In genomic region chr2:22047465-22047864, GRCm38 (mm10) we compare ENCODE assay signal across 16 mouse cellular contexts.
DNase-seq lines count a peak whose midpoint lies in the region; ATAC-seq lines count a peak whose summit lies in the region.
"Had no signal": no experiment of that assay in that cellular context is flagged by ENCODE, and none has a peak within 500 bp of the region (broad histone marks: within the 10 kb centered on the region; RNA-seq: fewer than 3 reads in every experiment).

No protein-coding gene starts in this region.

- H3K27me3 ChIP-seq in kidney, embryonic 15.5 days: no peaks in the 10 kb centered on the region
- H3K27me3 ChIP-seq in forebrain, embryonic 15.5 days: no peaks in the 10 kb centered on the region
- no peaks in the 10 kb centered on the region for H3K27me3 ChIP-seq in hindbrain, embryonic 13.5 days
- H3K27me3 ChIP-seq in midbrain, embryonic 15.5 days (replicated peaks): no peaks in the 10 kb centered on the region
- H3K27me3 ChIP-seq: embryonic facial prominence, embryonic 15.5 days; liver, embryonic 13.5 days; lung, embryonic 15.5 days; neural tube, embryonic 12.5 days; stomach, embryonic 15.5 days had no signal

- H3K9ac ChIP-seq in kidney, embryonic 15.5 days: no peak overlapping the region
- H3K9ac ChIP-seq in forebrain, embryonic 15.5 days (replicated peaks): no peak overlapping the region
- no peak overlapping the region for H3K9ac ChIP-seq in hindbrain, embryonic 13.5 days
- no peak overlapping the region for H3K9ac ChIP-seq in midbrain, embryonic 15.5 days
- H3K9ac ChIP-seq: embryonic facial prominence, embryonic 15.5 days; liver, embryonic 13.5 days; lung, embryonic 15.5 days; neural tube, embryonic 12.5 days; stomach, embryonic 15.5 days had no signal

- ATAC-seq in kidney, embryonic 15.5 days (replicated peaks; ENCODE audit: low FRiP score): peak; percentile 83
- peak; percentile 32; the same call in 1 of the 2 replicates for ATAC-seq in forebrain, embryonic 15.5 days (replicated peaks)
- ATAC-seq in hindbrain, embryonic 13.5 days (ENCODE audit: low FRiP score): peak; percentile 57; the same call in 1 of the 2 replicates
- ATAC-seq in midbrain, embryonic 15.5 days (replicated peaks): peak; percentile 82

- no peak overlapping the region for H3K4me2 ChIP-seq in kidney, embryonic 15.5 days
- no peak overlapping the region for H3K4me2 ChIP-seq in forebrain, embryonic 15.5 days (replicated peaks)
- H3K4me2 ChIP-seq in hindbrain, embryonic 13.5 days: no peak overlapping the region
- H3K4me2 ChIP-seq in midbrain, embryonic 15.5 days: no peak overlapping the region
- H3K4me2 ChIP-seq: embryonic facial prominence, embryonic 15.5 days; liver, embryonic 13.5 days; lung, embryonic 15.5 days; neural tube, embryonic 12.5 days; stomach, embryonic 15.5 days had no signal

- H3K36me3 ChIP-seq in kidney, embryonic 15.5 days: no peaks in the 10 kb centered on the region
- no peaks in the 10 kb centered on the region for H3K36me3 ChIP-seq in forebrain, embryonic 15.5 days
- H3K36me3 ChIP-seq in hindbrain, embryonic 13.5 days: no peaks in the 10 kb centered on the region
- no peaks in the 10 kb centered on the region for H3K36me3 ChIP-seq in midbrain, embryonic 15.5 days (replicated peaks)
- H3K36me3 ChIP-seq: embryonic facial prominence, embryonic 15.5 days; liver, embryonic 13.5 days; lung, embryonic 15.5 days; neural tube, embryonic 12.5 days; stomach, embryonic 15.5 days had no signal

- no peak overlapping the region for H3K27ac ChIP-seq in kidney, embryonic 15.5 days
- no peak overlapping the region for H3K27ac ChIP-seq in forebrain, embryonic 15.5 days (replicated peaks)
- peak overlapping the region; percentile 53; the same call in 1 of the 2 replicates for H3K27ac ChIP-seq in hindbrain, embryonic 13.5 days
- H3K27ac ChIP-seq in midbrain, embryonic 15.5 days: peak overlapping the region; percentile 56; the same call in 1 of the 2 replicates
- H3K27ac ChIP-seq: embryonic facial prominence, embryonic 15.5 days; liver, embryonic 13.5 days; lung, embryonic 15.5 days; macrophage; neural tube, embryonic 12.5 days; stomach, embryonic 15.5 days had no signal

- H3K4me1 ChIP-seq in kidney, embryonic 15.5 days: no peaks in the 10 kb centered on the region
- 0 out of 2 replicates have a peak, but pooled peaks cover 7% of the 10 kb centered on the region for H3K4me1 ChIP-seq in forebrain, embryonic 15.5 days
- H3K4me1 ChIP-seq in hindbrain, embryonic 13.5 days (replicated peaks): 0 out of 2 replicates have a peak, but pooled peaks cover 6% of the 10 kb centered on the region
- H3K4me1 ChIP-seq in midbrain, embryonic 15.5 days: no peaks in the 10 kb centered on the region
- H3K4me1 ChIP-seq: embryonic facial prominence, embryonic 15.5 days; liver, embryonic 13.5 days; lung, embryonic 15.5 days; neural tube, embryonic 12.5 days; stomach, embryonic 15.5 days had no signal

- H3K4me3 ChIP-seq in kidney, embryonic 15.5 days (replicated peaks): no peak overlapping the region
- H3K4me3 ChIP-seq in forebrain, embryonic 15.5 days: no peak overlapping the region
- H3K4me3 ChIP-seq in hindbrain, embryonic 13.5 days: no peak overlapping the region
- H3K4me3 ChIP-seq in midbrain, embryonic 15.5 days: no peak overlapping the region
- H3K4me3 ChIP-seq: embryonic facial prominence, embryonic 15.5 days; liver, embryonic 13.5 days; lung, embryonic 15.5 days; neural tube, embryonic 12.5 days; stomach, embryonic 15.5 days had no signal

- 66% methylated on average over 3 of the region's 3 CpGs for WGBS in kidney, embryonic 15.5 days
- 45% methylated on average over 3 of the region's 3 CpGs for WGBS in forebrain, embryonic 15.5 days
- 41% methylated on average over 3 of the region's 3 CpGs for WGBS in hindbrain, embryonic 13.5 days
- WGBS in midbrain, embryonic 15.5 days: 37% methylated on average over 3 of the region's 3 CpGs

- intact Hi-C loops in heart, postnatal 36 days (cut with DNase I): no loop called here

- DNase-seq in kidney, adult 11 months: no peak
- DNase-seq in heart, postnatal 36 days: no peak
- no peak for DNase-seq in thymus, postnatal 10 days (ENCODE audit: low spot score in 2 of 2)
- DNase-seq: cerebellum, adult 9-11 months; liver, embryonic 13.5 days; right cerebral cortex, postnatal 14 days; thymus, adult 2 months had no signal

- no peaks in the 10 kb centered on the region for H3K9me3 ChIP-seq in kidney, embryonic 15.5 days (replicated peaks)
- H3K9me3 ChIP-seq in forebrain, embryonic 15.5 days: no peaks in the 10 kb centered on the region
- no peaks in the 10 kb centered on the region for H3K9me3 ChIP-seq in hindbrain, embryonic 13.5 days
- no peaks in the 10 kb centered on the region for H3K9me3 ChIP-seq in midbrain, embryonic 15.5 days
- H3K9me3 ChIP-seq: embryonic facial prominence, embryonic 15.5 days; liver, embryonic 13.5 days; lung, embryonic 15.5 days; neural tube, embryonic 12.5 days; stomach, embryonic 15.5 days had no signal

Comparison
In these comparisons a context has a peak if more than half of its experiments do, and no peak if none do; other contexts are left out.
1. ATAC-seq: peak in every context shown above with its lines; median percentile 83 in kidney, embryonic 15.5 days; 82 in midbrain, embryonic 15.5 days; 57 in hindbrain, embryonic 13.5 days; 32 in forebrain, embryonic 15.5 days.
2. H3K27ac ChIP-seq: peak in hindbrain, embryonic 13.5 days (single experiment) and midbrain, embryonic 15.5 days (single experiment); none in kidney, embryonic 15.5 days (single experiment) and forebrain, embryonic 15.5 days (single experiment).